Mouse (Mus musculus): ENCODE measurements at regions not wholly inside any gene's neighbourhood (a gene's known extent, or its start where the extent isn't known, plus 50 kb on each side); places are given as distances from the start of the nearest gene placed in this dataset.

DNA sequence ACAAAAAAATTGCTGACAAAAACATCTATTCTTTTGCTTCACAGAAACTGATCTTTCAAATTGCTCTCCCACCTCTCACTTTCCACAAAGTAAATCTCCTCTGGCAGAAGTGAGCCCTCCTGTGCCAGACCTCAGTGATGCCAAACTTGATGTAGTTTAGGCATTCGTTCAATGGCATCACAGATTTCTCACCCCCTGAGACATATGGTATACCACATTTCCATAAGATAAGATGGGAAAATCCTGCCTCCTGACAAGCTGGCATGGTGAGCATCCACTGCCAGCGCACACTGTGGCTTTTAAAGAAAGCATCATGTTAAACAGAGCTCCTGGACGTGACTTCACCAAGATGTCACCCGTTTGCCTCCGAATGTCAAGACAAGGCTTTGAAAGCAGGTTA lies 2257.2 kb upstream of the Gm7489 start:
- TF ChIP-seq CTCF (IDR thresholded peaks at IDR 0.05) (no peak), EP300 (IDR thresholded peaks at IDR 0.05) (no peak)

All from lung, postnatal 0 days (tissue).